Mouse (Mus musculus): ENCODE measurements at regions not wholly inside any gene's neighbourhood (a gene's known extent, or its start where the extent isn't known, plus 50 kb on each side); places are given as distances from the start of the nearest gene placed in this dataset.

DNA sequence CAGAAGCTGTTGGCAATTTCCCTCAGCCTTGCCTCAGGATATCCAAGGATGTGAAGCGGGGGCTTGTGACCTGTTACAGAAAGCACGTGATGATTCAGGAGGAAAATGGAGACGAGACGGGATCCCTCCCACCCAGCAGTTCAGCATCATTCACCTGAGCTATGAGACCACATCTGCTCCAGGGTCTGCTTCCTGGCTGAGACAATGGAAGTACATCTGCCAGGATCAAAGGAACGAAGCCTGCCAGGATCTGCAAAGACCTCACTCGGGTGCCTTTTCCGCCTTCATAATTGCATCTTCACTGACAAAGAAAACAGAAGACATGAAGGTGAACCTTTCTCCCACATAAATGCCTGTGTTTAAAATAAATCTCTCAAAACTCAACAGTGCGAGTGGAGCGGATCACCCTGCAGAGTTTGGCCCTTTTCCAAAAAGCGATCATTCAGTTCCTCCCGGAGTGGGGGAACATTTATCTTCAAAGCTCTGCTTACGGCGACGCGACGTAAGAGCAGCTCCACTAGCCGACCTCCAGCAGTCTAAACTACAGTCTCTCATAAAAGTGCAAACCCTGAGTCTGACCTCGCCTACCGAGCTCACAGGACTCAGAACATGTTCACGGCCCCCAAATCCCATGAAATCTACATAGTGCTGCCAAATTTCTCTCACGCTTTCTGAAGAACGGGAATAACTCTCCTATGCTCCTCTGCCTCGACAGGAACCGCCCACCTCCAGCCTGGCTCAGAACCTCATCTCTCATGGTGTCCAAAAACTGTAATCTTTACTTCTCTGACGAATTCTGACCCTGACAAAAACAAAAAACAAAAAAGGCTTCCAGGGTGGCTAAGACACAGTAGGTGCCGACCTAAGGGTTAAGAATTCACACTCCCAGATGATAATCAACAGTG, 117.0 kb downstream of the Setd4 start:
- no peaks in the 10 kb centered on the region for H3K36me3 ChIP-seq
- H3K27ac ChIP-seq = no peak overlapping the region
- H3K9me3 ChIP-seq (replicated peaks) = no peaks in the 10 kb centered on the region
- no peak overlapping the region for H3K4me2 ChIP-seq (replicated peaks)
- H3K27me3 ChIP-seq = no peaks in the 10 kb centered on the region; the same call in 1 of the 2 replicates
- no peaks in the 10 kb centered on the region for H3K4me1 ChIP-seq
- no peak overlapping the region for H3K9ac ChIP-seq
- H3K4me3 ChIP-seq = no peak overlapping the region
- 66% methylated on average over 26 of the region's 26 CpGs for WGBS
- ATAC-seq (ENCODE audit: low FRiP score) = no peak

DNA sequence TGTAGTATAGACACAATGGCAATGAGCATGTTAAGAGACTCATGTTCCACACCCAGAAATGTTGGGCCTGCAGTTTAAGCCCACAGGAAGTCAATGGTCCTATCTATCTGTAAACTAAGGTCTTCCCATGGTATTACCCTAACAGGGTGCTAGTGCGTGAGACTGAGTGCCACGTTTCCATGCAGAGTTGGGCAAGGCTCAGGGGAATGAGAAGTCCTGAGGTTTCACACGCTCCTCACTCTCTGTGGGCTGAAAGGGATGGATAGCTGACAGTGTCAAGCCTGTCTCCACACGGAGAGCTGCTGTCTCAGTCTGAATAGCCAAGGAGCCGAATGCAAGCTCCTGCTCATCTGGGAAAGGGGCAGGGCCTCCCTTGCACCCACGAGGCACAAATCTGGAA, 133.9 kb downstream of the Setd4 start:
- no peak for ATAC-seq (ENCODE audit: low FRiP score)
- H3K9me3 ChIP-seq (replicated peaks) = peaks cover 11% of the 10 kb centered on the region; the same call in 1 of the 2 replicates
- WGBS = 83% methylated on average over 6 of the region's 6 CpGs
- H3K4me3 ChIP-seq = no peak overlapping the region
- no peak overlapping the region for H3K9ac ChIP-seq
- H3K36me3 ChIP-seq = no peaks in the 10 kb centered on the region
- no peaks in the 10 kb centered on the region for H3K4me1 ChIP-seq
- H3K27me3 ChIP-seq = no peaks in the 10 kb centered on the region
- no peak overlapping the region for H3K27ac ChIP-seq
- no peak overlapping the region for H3K4me2 ChIP-seq (replicated peaks)

DNA sequence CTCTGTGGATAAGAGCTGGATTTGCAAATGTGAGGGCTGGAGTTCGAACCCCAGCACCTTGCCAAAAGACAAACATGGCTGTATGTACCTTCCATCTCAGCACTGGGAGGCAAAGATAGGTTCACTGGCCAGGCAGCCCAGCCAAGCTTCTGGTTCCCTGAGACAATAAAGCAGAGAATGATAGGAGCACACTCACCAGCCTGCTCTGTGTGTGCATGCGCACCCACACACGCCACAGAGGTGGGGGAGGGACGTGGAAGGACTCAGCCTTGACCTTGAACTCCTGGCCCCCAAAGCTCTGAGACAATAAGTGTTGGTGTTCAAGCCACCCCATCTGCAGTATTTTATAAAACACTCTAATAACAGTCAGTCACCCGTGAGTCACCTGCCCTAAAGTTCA, 138.1 kb downstream of the Setd4 start:
- no peak overlapping the region for H3K4me2 ChIP-seq (replicated peaks)
- WGBS = 84% methylated on average over 5 of the region's 5 CpGs
- H3K4me1 ChIP-seq = 0 out of 2 replicates have a peak, but pooled peaks cover 8% of the 10 kb centered on the region
- no peak overlapping the region for H3K4me3 ChIP-seq
- no peaks in the 10 kb centered on the region for H3K36me3 ChIP-seq
- no peak for ATAC-seq (ENCODE audit: low FRiP score)
- H3K9me3 ChIP-seq (replicated peaks) = no peaks in the 10 kb centered on the region
- H3K27ac ChIP-seq = no peak overlapping the region
- H3K27me3 ChIP-seq = no peaks in the 10 kb centered on the region
- no peak overlapping the region for H3K9ac ChIP-seq

DNA sequence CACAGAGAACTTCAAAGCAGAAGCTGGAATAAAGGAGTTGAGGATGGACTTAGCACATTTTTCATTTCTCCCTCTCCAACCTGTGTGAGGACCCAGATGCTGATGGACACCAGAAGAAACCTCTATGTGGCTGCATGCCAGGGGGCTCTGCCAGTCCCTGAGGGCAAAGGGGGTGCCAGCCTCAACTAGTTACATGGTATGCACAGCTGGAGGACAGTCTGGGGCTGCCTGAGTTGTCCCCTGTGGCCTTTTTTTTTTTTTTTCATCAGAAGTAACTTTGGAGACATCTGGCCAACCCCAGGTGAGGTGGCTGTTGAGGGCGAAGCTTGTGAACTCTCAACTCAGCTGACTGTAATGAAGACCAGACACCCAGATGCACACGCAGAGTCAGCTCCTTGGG, 139.0 kb downstream of the Setd4 start:
- 53% methylated on average over 2 of the region's 2 CpGs for WGBS

DNA sequence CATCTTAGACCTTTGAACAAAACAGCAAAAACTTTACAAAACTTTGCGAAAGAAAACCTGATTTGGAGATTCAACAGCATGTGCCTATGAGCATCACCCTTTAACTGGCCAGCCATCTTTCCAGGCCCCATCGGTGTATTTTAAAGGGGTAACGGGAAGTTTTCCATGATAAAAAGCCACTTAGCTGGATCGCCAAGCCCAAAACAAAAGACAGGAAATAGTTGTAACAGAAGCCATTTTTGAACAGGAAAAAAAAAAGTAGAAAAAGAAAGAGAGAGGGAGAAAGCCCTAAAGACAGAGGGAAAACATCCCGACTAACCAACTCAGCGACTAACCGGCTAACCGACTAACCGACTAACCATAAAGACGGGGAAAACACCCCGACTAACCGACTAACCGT, 140.5 kb downstream of the Setd4 start:
- WGBS = 83% methylated on average over 13 of the region's 13 CpGs
- ATAC-seq (ENCODE audit: low FRiP score) = no peak
- Histone ChIP-seq H3K4me2 (replicated peaks) (no peak overlapping the region), H3K27ac (no peak overlapping the region), H3K27me3 (no peaks in the 10 kb centered on the region), H3K4me3 (no peak overlapping the region), H3K9ac (no peak overlapping the region), H3K9me3 (replicated peaks) (no peaks in the 10 kb centered on the region), H3K36me3 (no peaks in the 10 kb centered on the region), H3K4me1 (peaks cover 20% of the 10 kb centered on the region)

More for the DNA sequence above, 139.0 kb downstream of the Setd4 start:
- H3K9me3 ChIP-seq (replicated peaks) = no peaks in the 10 kb centered on the region
- ATAC-seq (ENCODE audit: low FRiP score) = no peak
- no peak overlapping the region for H3K27ac ChIP-seq
- no peaks in the 10 kb centered on the region for H3K27me3 ChIP-seq
- H3K36me3 ChIP-seq = no peaks in the 10 kb centered on the region
- 0 out of 2 replicates have a peak, but pooled peaks cover 8% of the 10 kb centered on the region for H3K4me1 ChIP-seq
- no peak overlapping the region for H3K9ac ChIP-seq
- no peak overlapping the region for H3K4me3 ChIP-seq
- no peak overlapping the region for H3K4me2 ChIP-seq (replicated peaks)

DNA sequence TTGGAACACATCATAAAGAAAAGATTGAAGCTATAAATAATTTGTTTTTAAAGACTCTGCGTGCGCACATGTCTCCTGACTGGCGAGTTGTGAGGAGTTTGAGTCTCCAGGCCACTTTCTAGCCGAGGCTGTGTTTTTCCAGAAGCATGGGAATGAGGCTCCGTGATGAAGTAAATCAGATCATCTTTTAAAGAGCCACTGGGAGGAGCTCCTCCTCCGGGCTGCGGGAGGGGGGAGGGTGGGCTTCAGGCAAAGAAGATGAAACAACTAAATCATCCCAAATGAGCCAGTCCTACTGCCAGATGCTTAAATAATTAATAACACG, 141.6 kb downstream of the Setd4 start:
- no peak overlapping the region for H3K4me2 ChIP-seq (replicated peaks)
- ATAC-seq (ENCODE audit: low FRiP score) = no peak
- no peak overlapping the region for H3K4me3 ChIP-seq
- no peak overlapping the region for H3K27ac ChIP-seq
- WGBS = 49% methylated on average over 8 of the region's 8 CpGs
- no peaks in the 10 kb centered on the region for H3K36me3 ChIP-seq
- H3K27me3 ChIP-seq = 0 out of 2 replicates have a peak, but pooled peaks cover 3% of the 10 kb centered on the region
- H3K4me1 ChIP-seq = peaks cover 23% of the 10 kb centered on the region
- H3K9ac ChIP-seq = no peak overlapping the region
- no peaks in the 10 kb centered on the region for H3K9me3 ChIP-seq (replicated peaks)

DNA sequence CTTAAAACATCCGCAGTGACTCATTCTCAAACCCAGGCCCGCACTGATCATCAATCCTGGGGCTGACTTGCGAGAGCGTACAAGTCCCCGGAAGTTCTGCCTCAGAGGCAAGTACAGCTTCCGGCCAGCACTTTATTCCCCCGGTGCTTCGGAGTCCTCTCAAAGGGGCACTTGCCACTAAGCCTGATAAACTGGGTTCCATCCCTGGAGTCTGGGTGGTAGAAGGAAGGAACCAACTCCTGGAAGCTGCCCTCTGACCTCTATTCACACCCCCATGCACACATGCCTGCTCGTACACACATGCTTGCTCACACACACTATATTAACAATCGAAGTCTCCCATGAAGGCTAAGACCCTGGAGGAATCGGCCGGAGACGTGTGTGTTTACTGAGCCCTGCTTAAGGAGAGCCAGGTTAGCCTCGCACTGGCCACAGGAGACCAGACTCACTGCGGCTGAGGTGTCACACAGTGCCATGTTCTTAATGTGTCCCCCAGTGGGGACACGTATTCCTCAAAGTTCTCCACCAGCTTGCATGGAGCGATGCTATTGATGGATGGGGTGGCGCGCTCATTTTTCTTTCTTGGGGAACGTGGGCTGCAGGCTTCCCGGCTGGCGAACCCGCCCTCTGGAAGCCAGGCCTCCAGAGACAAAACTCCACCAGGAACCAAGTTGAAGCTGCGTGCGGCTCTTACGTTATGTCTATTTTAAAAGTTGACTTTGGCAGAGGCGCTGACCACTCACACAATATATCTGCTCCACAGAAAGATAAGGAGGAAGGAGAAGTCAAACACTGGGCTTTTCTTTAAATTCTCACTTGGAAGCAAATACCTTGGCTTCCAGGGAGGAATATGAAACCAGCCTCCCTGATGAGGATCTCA, 142.2 kb downstream of the Setd4 start:
- no peak overlapping the region for H3K4me2 ChIP-seq (replicated peaks)
- H3K9me3 ChIP-seq (replicated peaks) = no peaks in the 10 kb centered on the region
- no peak for ATAC-seq (ENCODE audit: low FRiP score)
- H3K27ac ChIP-seq = no peak overlapping the region
- no peaks in the 10 kb centered on the region for H3K36me3 ChIP-seq
- no peak overlapping the region for H3K4me3 ChIP-seq
- H3K27me3 ChIP-seq = 0 out of 2 replicates have a peak, but pooled peaks cover 3% of the 10 kb centered on the region
- H3K4me1 ChIP-seq = peaks cover 23% of the 10 kb centered on the region
- 78% methylated on average over 27 of the region's 27 CpGs for WGBS
- H3K9ac ChIP-seq = no peak overlapping the region

DNA sequence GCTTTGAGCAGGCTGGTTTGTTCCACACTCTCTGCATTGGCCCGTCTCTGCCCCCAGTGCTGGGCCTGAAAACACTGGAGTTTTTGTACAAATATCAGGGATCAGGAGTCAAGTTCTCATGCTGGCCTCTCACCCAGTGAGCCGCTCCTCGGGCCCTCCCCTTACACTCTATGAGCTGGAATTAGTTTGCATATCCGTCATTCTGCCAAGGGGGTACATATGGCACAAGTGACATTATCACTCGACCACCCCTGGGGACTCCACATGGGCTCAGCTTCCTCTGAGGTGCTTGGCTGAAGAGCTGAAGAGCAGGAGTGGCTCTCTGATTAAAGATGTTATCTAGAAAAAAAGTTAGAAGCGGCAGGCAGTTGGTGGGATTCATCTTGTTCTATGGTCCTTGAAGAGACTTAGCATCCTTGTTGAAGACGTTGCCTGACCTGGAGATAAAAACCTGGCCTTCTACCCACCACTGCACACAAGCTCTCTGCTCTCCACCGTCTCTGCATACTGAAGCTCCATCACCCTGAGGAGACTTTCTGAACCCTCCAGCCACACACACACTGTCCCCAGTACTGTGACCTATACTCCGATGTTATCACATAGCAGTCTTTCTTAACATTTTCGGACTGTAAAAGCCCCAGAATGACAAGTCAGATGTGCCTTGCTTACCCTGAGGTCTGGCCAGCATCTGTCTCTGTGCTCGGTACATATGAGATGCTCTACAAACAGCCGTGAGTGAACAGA, 144.2 kb downstream of the Setd4 start:
- no peaks in the 10 kb centered on the region for H3K36me3 ChIP-seq
- ATAC-seq (ENCODE audit: low FRiP score) = no peak
- no peak overlapping the region for H3K9ac ChIP-seq
- no peaks in the 10 kb centered on the region for H3K9me3 ChIP-seq (replicated peaks)
- H3K4me3 ChIP-seq = no peak overlapping the region
- 57% methylated on average over 12 of the region's 12 CpGs for WGBS
- peak overlapping the region; percentile 36; the same call in 1 of the 2 replicates for H3K4me2 ChIP-seq (replicated peaks)
- 0 out of 2 replicates have a peak, but pooled peaks cover 3% of the 10 kb centered on the region for H3K27me3 ChIP-seq
- peaks cover 23% of the 10 kb centered on the region for H3K4me1 ChIP-seq
- 0 out of 2 replicates have a peak overlapping the region, but pooled peaks have one; percentile 52 for H3K27ac ChIP-seq

DNA sequence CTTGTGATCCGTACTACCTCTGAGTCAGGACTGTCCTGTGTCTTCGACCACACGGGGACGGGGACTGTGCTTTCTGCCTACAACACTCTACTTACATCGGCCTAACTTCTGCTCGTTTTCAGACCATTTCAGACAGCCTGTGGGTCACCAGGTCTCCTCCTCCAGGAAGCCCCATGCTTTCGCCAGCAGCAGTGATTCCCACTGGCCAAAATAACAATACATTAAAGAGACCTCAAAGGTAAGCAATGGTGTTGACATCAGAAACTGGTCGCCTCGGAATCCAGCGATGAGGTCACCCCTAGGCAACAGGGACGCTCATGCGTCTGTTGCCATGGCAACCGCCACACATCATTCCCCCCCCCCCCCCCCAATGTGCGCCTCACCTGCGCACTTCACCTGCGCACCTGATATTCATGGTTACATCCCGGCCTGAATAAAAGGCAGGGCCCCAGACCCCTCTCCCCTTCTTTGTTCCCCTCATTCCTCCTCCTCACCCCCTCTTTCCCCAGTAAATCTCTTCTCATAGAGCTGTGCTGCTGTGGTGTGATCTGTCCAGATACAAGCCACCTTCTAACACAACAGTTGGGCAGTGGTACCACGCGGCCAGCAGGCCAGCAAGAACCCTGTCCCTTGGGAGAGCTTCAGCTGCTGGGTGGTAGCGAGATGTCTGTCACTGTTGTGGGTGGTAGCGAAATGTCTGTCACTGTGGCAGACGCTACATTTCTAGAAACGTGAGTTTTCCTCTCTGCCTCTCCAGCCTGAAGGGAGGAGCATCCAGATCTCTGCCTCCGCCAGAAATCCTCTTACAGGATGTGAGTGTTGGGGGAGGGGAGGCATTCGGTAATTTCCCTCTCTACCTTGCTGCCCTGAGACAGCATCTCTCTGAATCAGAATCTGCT, 145.0 kb downstream of the Setd4 start:
- 0 out of 2 replicates have a peak, but pooled peaks cover 3% of the 10 kb centered on the region for H3K27me3 ChIP-seq
- WGBS = 46% methylated on average over 25 of the region's 25 CpGs
- no peak for ATAC-seq (ENCODE audit: low FRiP score)
- H3K27ac ChIP-seq = 0 out of 2 replicates have a peak overlapping the region, but pooled peaks have one; percentile 52
- H3K4me3 ChIP-seq = no peak overlapping the region
- H3K36me3 ChIP-seq = no peaks in the 10 kb centered on the region
- H3K9me3 ChIP-seq (replicated peaks) = no peaks in the 10 kb centered on the region
- H3K4me1 ChIP-seq = peaks cover 23% of the 10 kb centered on the region
- H3K4me2 ChIP-seq (replicated peaks) = peak overlapping the region; percentile 36
- H3K9ac ChIP-seq = no peak overlapping the region

DNA sequence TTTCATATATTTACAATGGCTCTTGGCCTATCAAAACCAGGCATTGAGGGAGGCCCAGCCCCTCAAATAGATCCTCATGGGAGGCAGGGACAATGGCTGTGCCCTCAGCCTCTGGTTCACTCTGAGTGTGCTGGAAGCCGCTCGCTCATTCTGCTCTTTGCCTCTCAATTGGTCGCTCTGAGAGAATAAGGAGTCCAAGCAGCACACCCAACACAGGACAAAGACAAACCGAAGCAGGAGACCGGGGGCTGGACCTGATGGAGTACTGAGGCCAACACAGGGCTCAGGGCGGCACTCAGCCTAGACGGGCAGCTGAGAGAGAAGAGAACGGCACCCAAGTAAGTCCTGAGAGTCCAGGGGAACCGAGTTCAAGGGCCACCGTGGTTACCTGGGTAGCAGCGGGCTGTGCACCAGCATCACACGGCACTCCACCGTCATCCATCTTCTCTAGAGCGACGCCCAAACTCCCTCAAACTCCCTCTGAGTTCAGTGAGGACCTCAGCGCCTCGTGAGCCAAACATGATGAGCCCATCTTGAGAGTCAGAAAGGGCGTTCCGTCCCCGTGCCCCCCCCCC, 145.8 kb downstream of the Setd4 start:
- no peak overlapping the region for H3K4me2 ChIP-seq (replicated peaks)
- no peak overlapping the region for H3K9ac ChIP-seq
- no peak for ATAC-seq (ENCODE audit: low FRiP score)
- WGBS = 86% methylated on average over 20 of the region's 20 CpGs
- no peak overlapping the region for H3K27ac ChIP-seq
- no peak overlapping the region for H3K4me3 ChIP-seq
- no peaks in the 10 kb centered on the region for H3K36me3 ChIP-seq
- no peaks in the 10 kb centered on the region for H3K9me3 ChIP-seq (replicated peaks)
- peaks cover 23% of the 10 kb centered on the region for H3K4me1 ChIP-seq
- 0 out of 2 replicates have a peak, but pooled peaks cover 3% of the 10 kb centered on the region for H3K27me3 ChIP-seq

Measured in hindbrain, embryonic 12.5 days (tissue).